Mouse (Mus musculus) midbrain, postnatal 0 days (tissue): Measurements from ENCODE around the gene Sapcd1. TPM values are rescaled to one million over a fixed set of nuclear protein-coding genes. Genes with fewer than 3 reads are reported as not detected.

ENCODE experiments used
- ATAC-seq: fragments of 200-750 bp; cut with Nextera tagmentation; 2 replicates; pipeline ENCODE4 v1.8.0; 2017; ENCODE audit warnings: moderate number of reproducible peaks, mild to moderate bottlenecking, moderate TSS enrichment, moderate library complexity; ENCODE audit not compliant: low FRiP score
- DNase-seq: peaks from one replicate; pipeline ENCODE4 v3.0.0-alpha.2; 2015; ENCODE audit warnings: low spot score
- H3K27ac ChIP-seq: fragments of 300-500 bp; sonication (generic); 2 replicates; pipeline ENCODE4 v1.5.1; 2014; ENCODE audit warnings: low read depth, mild to moderate bottlenecking, low read length, mixed read lengths
- H3K27me3 ChIP-seq: fragments of 300-500 bp; sonication (generic); 2 replicates; pipeline ENCODE4 v1.6.1; 2014; ENCODE audit warnings: low read length, control low read depth, mixed read lengths; ENCODE audit not compliant: insufficient read depth
- H3K36me3 ChIP-seq: fragments of 300-500 bp; sonication (generic); 2 replicates; pipeline ENCODE4 v1.6.1; 2014; ENCODE audit warnings: low read length, control low read depth, mixed read lengths; ENCODE audit not compliant: insufficient read depth
- H3K4me1 ChIP-seq: fragments of 300-500 bp; sonication (generic); 2 replicates; pipeline ENCODE4 v1.6.1; 2014; ENCODE audit warnings: mild to moderate bottlenecking, control low read depth, antibody characterized with exemption, low read length, mixed read lengths; ENCODE audit not compliant: insufficient read depth
- H3K4me2 ChIP-seq: fragments of 300-500 bp; sonication (generic); 2 replicates; pipeline ENCODE4 v1.6.1; 2014; ENCODE audit warnings: low read depth, mild to moderate bottlenecking, low read length, mixed read lengths; ENCODE audit not compliant: poor library complexity, severe bottlenecking
- H3K4me3 ChIP-seq: fragments of 300-500 bp; sonication (generic); 2 replicates; pipeline ENCODE4 v1.5.1; 2014; ENCODE audit warnings: low read depth, mild to moderate bottlenecking, low read length, moderate library complexity
- H3K9ac ChIP-seq: fragments of 300-500 bp; sonication (generic); replicated peaks from 2 replicates; pipeline ENCODE4 v1.6.1; 2014; ENCODE audit warnings: mild to moderate bottlenecking, low read length, moderate library complexity, mixed read lengths; ENCODE audit not compliant: poor library complexity, severe bottlenecking
- H3K9me3 ChIP-seq: fragments of 300-500 bp; sonication (generic); 2 replicates; pipeline ENCODE4 v1.6.1; 2016; ENCODE audit warnings: low read length, control low read depth
- CTCF ChIP-seq: IDR thresholded peaks from 2 replicates; pipeline ENCODE4 v1.5.1; 2016; ENCODE audit warnings: antibody characterized with exemption, mild to moderate bottlenecking
- WGBS: fragments of 180-500 bp; shearing (Covaris S2); extraction: QIAGEN DNeasy Blood & Tissue Kit; methylation state at CpG from one replicate; pipeline ENCODE4 v1.1.7; 2014; 5-methylcytosine and 5-hydroxymethylcytosine counted together
- polyA plus RNA-seq: library from polyadenylated mRNA; unstranded; fragments of >200 nt; fragmentation: Nextera tagmentation; extraction: Ambion mirVana; gene quantifications from 2 replicates; pipeline ENCODE4 v1.2.1, GENCODE M21; 2015
- total RNA-seq: library from RNA; depleted of rRNA; stranded (reverse); fragments of >200 nt; gene quantifications from 2 replicates; pipeline ENCODE4 v1.2.3, GENCODE M21; 2014

The Sapcd1 gene
- total and polyA plus RNA-seq, 2 experiments from 2014 or later = 1.5 TPM; not detected in 1

- Histone ChIP-seq H3K4me1 (peaks cover 4% of the 10 kb centered on the region; the same call in 1 of the 2 replicates), H3K27ac (peak overlapping the region; percentile 26; the same call in 1 of the 2 replicates), H3K4me3 (peak overlapping the region; percentile 72), H3K9ac (peak overlapping the region; percentile 76; the same call in 1 of the 2 replicates), H3K4me2 (peak overlapping the region; percentile 79), H3K27me3 (0 out of 2 replicates have a peak, but pooled peaks cover under 1% of the 10 kb centered on the region), H3K36me3 (peaks cover 6% of the 10 kb centered on the region; the same call in 1 of the 2 replicates), H3K9me3 (no peaks in the 10 kb centered on the region)
- WGBS = 68% methylated on average over 9 of the region's 9 CpGs
- DNase-seq (no peak), ATAC-seq (no peak)
- no peak for TF ChIP-seq CTCF
Observed at GRCm38 (mm10) chr17:35058316-35058715, 30.5 kb upstream of the Sapcd1 start.

GRCm38 (mm10) chr17:35057090-35057489, 29.3 kb upstream of the Sapcd1 start:
- no peak for DNase-seq
- H3K4me2 ChIP-seq = no peak overlapping the region
- H3K9ac ChIP-seq = no peak overlapping the region
- H3K4me1 ChIP-seq = peaks cover 4% of the 10 kb centered on the region; the same call in 1 of the 2 replicates
- no peak for ATAC-seq
- no peaks in the 10 kb centered on the region for H3K9me3 ChIP-seq
- TF ChIP-seq CTCF = no peak
- H3K36me3 ChIP-seq = peaks cover 6% of the 10 kb centered on the region; the same call in 1 of the 2 replicates
- no peak overlapping the region for H3K4me3 ChIP-seq
- no peak overlapping the region for H3K27ac ChIP-seq
- no peaks in the 10 kb centered on the region for H3K27me3 ChIP-seq
- 86% methylated on average over 3 of the region's 3 CpGs for WGBS

GRCm38 (mm10) chr17:35055691-35056495, 28.1 kb upstream of the Sapcd1 start:
- WGBS = 90% methylated on average over 7 of the region's 7 CpGs
- TF ChIP-seq CTCF = no peak
- Histone ChIP-seq H3K4me2 (no peak overlapping the region), H3K27ac (no peak overlapping the region), H3K4me1 (peaks cover 4% of the 10 kb centered on the region; the same call in 1 of the 2 replicates), H3K4me3 (no peak overlapping the region), H3K36me3 (no peaks in the 10 kb centered on the region), H3K9ac (no peak overlapping the region), H3K27me3 (no peaks in the 10 kb centered on the region), H3K9me3 (no peaks in the 10 kb centered on the region)
- DNase-seq = no peak
- no peak for ATAC-seq

- ATAC-seq = no peak
- DNase-seq = no peak
- H3K9me3 ChIP-seq = no peaks in the 10 kb centered on the region
- peak overlapping the region; percentile 54; the same call in 1 of the 2 replicates for H3K4me2 ChIP-seq
- no peaks in the 10 kb centered on the region for H3K27me3 ChIP-seq
- TF ChIP-seq CTCF = no peak
- no peak overlapping the region for H3K9ac ChIP-seq
- no peaks in the 10 kb centered on the region for H3K4me1 ChIP-seq
- WGBS = 65% methylated on average over 12 of the region's 12 CpGs
- peak overlapping the region; percentile 49; the same call in 1 of the 2 replicates for H3K27ac ChIP-seq
- H3K36me3 ChIP-seq = no peaks in the 10 kb centered on the region
- H3K4me3 ChIP-seq = no peak overlapping the region
Observed at GRCm38 (mm10) chr17:35052271-35052798, 24.5 kb upstream of the Sapcd1 start.

- no peaks in the 10 kb centered on the region for H3K9me3 ChIP-seq
- DNase-seq (peak; percentile 87), ATAC-seq (peak; percentile 48; the same call in 1 of the 2 replicates)
- H3K4me1 ChIP-seq = no peaks in the 10 kb centered on the region
- H3K9ac ChIP-seq = peak overlapping the region; percentile 52
- H3K4me3 ChIP-seq = peak overlapping the region; percentile 24
- H3K27ac ChIP-seq = peak overlapping the region; percentile 69
- 7% methylated on average over 21 of the region's 21 CpGs for WGBS
- peak overlapping the region; percentile 54 for H3K4me2 ChIP-seq
- no peak for TF ChIP-seq CTCF
- no peaks in the 10 kb centered on the region for H3K27me3 ChIP-seq
- H3K36me3 ChIP-seq = no peaks in the 10 kb centered on the region
Observed at GRCm38 (mm10) chr17:35051156-35052086, 23.6 kb upstream of the Sapcd1 start.
